Mouse (Mus musculus) regulatory T cell (primary cell): ENCODE measurements around the gene Snrpd3.

Experiments used
- in situ Hi-C: fragments of 300-600 bp; cut with MboI, MseI; formaldehyde crosslinking; loops from one replicate; pipeline ENCODE4 v1.15.1; 2025; ENCODE audit warnings: high pct_unique_total_duplicates

Snrpd3 gene

GRCm38 (mm10) chr10:75534216-75534615 is 16.9 kb downstream of the Snrpd3 start:
- in situ Hi-C loops: no loop called here

GRCm38 (mm10) chr10:75534934-75535333 is 17.6 kb downstream of the Snrpd3 start:
- in situ Hi-C loops: no loop called here

- in situ Hi-C loops: no loop called here
Observed at GRCm38 (mm10) chr10:75535423-75535822, 18.1 kb downstream of the Snrpd3 start.

GRCm38 (mm10) chr10:75536123-75536522 is 18.8 kb downstream of the Snrpd3 start:
- in situ Hi-C loops: no loop called here

GRCm38 (mm10) chr10:75547901-75548300 is 30.6 kb downstream of the Snrpd3 start:
- in situ Hi-C loops: no loop called here

GRCm38 (mm10) chr10:75548486-75548885 is 31.1 kb downstream of the Snrpd3 start:
- in situ Hi-C loops: no loop called here

- in situ Hi-C loops: no loop called here
Observed at GRCm38 (mm10) chr10:75549886-75550285, 32.5 kb downstream of the Snrpd3 start.

GRCm38 (mm10) chr10:75551175-75551574 is 33.8 kb downstream of the Snrpd3 start:
- in situ Hi-C loops: no loop called here

- in situ Hi-C loops: no loop called here
Observed at GRCm38 (mm10) chr10:75552106-75552505, 34.8 kb downstream of the Snrpd3 start.

- in situ Hi-C loops: no loop called here
Observed at GRCm38 (mm10) chr10:75552701-75553450, 35.5 kb downstream of the Snrpd3 start.

GRCm38 (mm10) chr10:75554090-75554489 is 36.7 kb downstream of the Snrpd3 start:
- in situ Hi-C loops: no loop called here

- in situ Hi-C loops: no loop called here
Observed at GRCm38 (mm10) chr10:75555557-75555956, 38.2 kb downstream of the Snrpd3 start.

GRCm38 (mm10) chr10:75556026-75556425 is 38.7 kb downstream of the Snrpd3 start:
- in situ Hi-C loops: no loop called here

- in situ Hi-C loops: no loop called here
Observed at GRCm38 (mm10) chr10:75558515-75558914, 41.2 kb downstream of the Snrpd3 start.

GRCm38 (mm10) chr10:75559041-75559675 is 41.8 kb downstream of the Snrpd3 start:
- in situ Hi-C loops: no loop called here

- in situ Hi-C loops: no loop called here
Observed at GRCm38 (mm10) chr10:75559676-75560548, 42.6 kb downstream of the Snrpd3 start, which contains the start of gene Lrrc75b. Gene Lrrc75b (minus strand): TSS chr10:75560330.

GRCm38 (mm10) chr10:75560549-75560899 is 43.2 kb downstream of the Snrpd3 start:
- in situ Hi-C loops: no loop called here

GRCm38 (mm10) chr10:75561071-75561654 is 43.8 kb downstream of the Snrpd3 start, which contains the start of gene Ggt1:
Gene Ggt1 (plus strand): TSS chr10:75561604.
- in situ Hi-C loops: no loop called here

- in situ Hi-C loops: no loop called here
Observed at GRCm38 (mm10) chr10:75562596-75562995, 45.2 kb downstream of the Snrpd3 start.

- in situ Hi-C loops: no loop called here
Observed at GRCm38 (mm10) chr10:75564687-75565265, 47.4 kb downstream of the Snrpd3 start.

- in situ Hi-C loops: no loop called here
Observed at GRCm38 (mm10) chr10:75565436-75565835, 48.1 kb downstream of the Snrpd3 start.
